In genomic region chr19:29204583-29204982, GRCm38 (mm10) we compare ENCODE assay signal across 17 mouse cellular contexts. TPM values are rescaled to one million over a fixed set of nuclear protein-coding genes. Genes with fewer than 3 reads are reported as not detected.
DNase-seq lines count a peak whose midpoint lies in the region; ATAC-seq lines count a peak whose summit lies in the region.
"Had no signal": no experiment of that assay in that cellular context is flagged by ENCODE, and none has a peak within 500 bp of the region (broad histone marks: within the 10 kb centered on the region; RNA-seq: fewer than 3 reads in every experiment).

No protein-coding gene starts in this region.

- H3K9ac ChIP-seq in embryonic facial prominence, embryonic 12.5 days: no peak overlapping the region
- H3K9ac ChIP-seq in kidney, embryonic 15.5 days: no peak overlapping the region
- no peak overlapping the region for H3K9ac ChIP-seq in liver, embryonic 13.5 days
- H3K9ac ChIP-seq in intestine, embryonic 16.5 days (ENCODE audit: low read depth, low read length): no peak overlapping the region
- H3K9ac ChIP-seq: hindbrain, embryonic 12.5 days; intestine, embryonic 15.5 days; liver, embryonic 14.5 days; midbrain, embryonic 13.5 days had no signal

- no peak for DNase-seq in embryonic facial prominence, embryonic 10.5 days (ENCODE audit: low spot score)
- DNase-seq in kidney, adult 8-10 months: peak; percentile 34 to 59
- peak; percentile 76 for DNase-seq in Muller cell, postnatal 12 days (ENCODE audit: inconsistent ontology term)
- DNase-seq in liver, embryonic 13.5 days: no peak
- DNase-seq in frontal cortex, postnatal 25 days (ENCODE audit: low spot score in 2 of 2): no peak
- DNase-seq: adrenal gland, adult 2 months; cerebellum, adult 11 months; lung, postnatal 4 days had no signal

- H3K9me3 ChIP-seq in embryonic facial prominence, embryonic 12.5 days: no peaks in the 10 kb centered on the region
- no peaks in the 10 kb centered on the region for H3K9me3 ChIP-seq in embryonic facial prominence, embryonic 10.5 days
- H3K9me3 ChIP-seq in kidney, embryonic 15.5 days (replicated peaks): no peaks in the 10 kb centered on the region
- H3K9me3 ChIP-seq in liver, embryonic 13.5 days (replicated peaks): no peaks in the 10 kb centered on the region
- no peaks in the 10 kb centered on the region; the same call in 1 of the 2 replicates for H3K9me3 ChIP-seq in intestine, embryonic 16.5 days (ENCODE audit: control insufficient read depth, low read length)
- H3K9me3 ChIP-seq: intestine, embryonic 15.5 days had no signal

- H3K36me3 ChIP-seq in embryonic facial prominence, embryonic 12.5 days: no peaks in the 10 kb centered on the region
- no peaks in the 10 kb centered on the region for H3K36me3 ChIP-seq in embryonic facial prominence, embryonic 10.5 days (replicated peaks)
- no peaks in the 10 kb centered on the region for H3K36me3 ChIP-seq in kidney, embryonic 15.5 days
- H3K36me3 ChIP-seq in liver, embryonic 13.5 days: no peaks in the 10 kb centered on the region
- H3K36me3 ChIP-seq in intestine, embryonic 16.5 days (ENCODE audit: control insufficient read depth, insufficient read depth, low read length): no peaks in the 10 kb centered on the region
- H3K36me3 ChIP-seq: hindbrain, embryonic 12.5 days; intestine, embryonic 15.5 days; midbrain, embryonic 13.5 days had no signal

- no peaks in the 10 kb centered on the region for H3K27me3 ChIP-seq in embryonic facial prominence, embryonic 12.5 days
- H3K27me3 ChIP-seq in embryonic facial prominence, embryonic 10.5 days (replicated peaks; ENCODE audit: low read depth, poor library complexity, severe bottlenecking): no peaks in the 10 kb centered on the region
- no peaks in the 10 kb centered on the region for H3K27me3 ChIP-seq in kidney, embryonic 15.5 days
- no peaks in the 10 kb centered on the region for H3K27me3 ChIP-seq in liver, embryonic 13.5 days
- H3K27me3 ChIP-seq in intestine, embryonic 16.5 days (replicated peaks; ENCODE audit: control insufficient read depth, insufficient read depth, low read length): no peaks in the 10 kb centered on the region
- H3K27me3 ChIP-seq: hindbrain, embryonic 12.5 days; intestine, embryonic 15.5 days; midbrain, embryonic 13.5 days had no signal

- H3K4me1 ChIP-seq in embryonic facial prominence, embryonic 12.5 days: peaks cover 5% of the 10 kb centered on the region
- no peaks in the 10 kb centered on the region for H3K4me1 ChIP-seq in embryonic facial prominence, embryonic 10.5 days
- no peaks in the 10 kb centered on the region for H3K4me1 ChIP-seq in kidney, embryonic 15.5 days
- H3K4me1 ChIP-seq in liver, embryonic 13.5 days (replicated peaks): peaks cover 28% of the 10 kb centered on the region
- no peaks in the 10 kb centered on the region for H3K4me1 ChIP-seq in intestine, embryonic 16.5 days (ENCODE audit: control insufficient read depth, insufficient read depth, low read length)
- H3K4me1 ChIP-seq: hindbrain, embryonic 12.5 days; intestine, embryonic 15.5 days; midbrain, embryonic 13.5 days had no signal

- WGBS in embryonic facial prominence, embryonic 12.5 days: 62% methylated on average over 4 of the region's 4 CpGs
- 75% methylated on average over 4 of the region's 4 CpGs for WGBS in embryonic facial prominence, embryonic 10.5 days
- 70% methylated on average over 4 of the region's 4 CpGs for WGBS in kidney, embryonic 15.5 days
- WGBS in liver, embryonic 13.5 days (ENCODE audit: insufficient replicate concordance): 60% methylated on average over 4 of the region's 4 CpGs
- 70% methylated on average over 4 of the region's 4 CpGs for WGBS in intestine, embryonic 16.5 days

- ATAC-seq in embryonic facial prominence, embryonic 12.5 days (ENCODE audit: insufficient number of reproducible peaks, insufficient read depth, low FRiP score, low TSS enrichment): no peak
- ATAC-seq in kidney, embryonic 15.5 days (replicated peaks; ENCODE audit: low FRiP score): no peak
- ATAC-seq in liver, embryonic 13.5 days (ENCODE audit: low read depth): 0 out of 2 replicates have a peak, but pooled peaks have one; percentile 38
- no peak for ATAC-seq in intestine, embryonic 16.5 days
- ATAC-seq: intestine, embryonic 15.5 days; midbrain, embryonic 13.5 days had no signal

- H3K27ac ChIP-seq in embryonic facial prominence, embryonic 12.5 days: peak overlapping the region; percentile 57; the same call in 1 of the 2 replicates
- H3K27ac ChIP-seq in embryonic facial prominence, embryonic 10.5 days (replicated peaks): no peak overlapping the region
- H3K27ac ChIP-seq in kidney, embryonic 15.5 days: no peak overlapping the region
- no peak overlapping the region for H3K27ac ChIP-seq in liver, embryonic 13.5 days
- no peak overlapping the region for H3K27ac ChIP-seq in intestine, embryonic 16.5 days (ENCODE audit: low read length)
- H3K27ac ChIP-seq: hindbrain, embryonic 12.5 days; intestine, embryonic 15.5 days; liver, embryonic 14.5 days; midbrain, embryonic 13.5 days had no signal

- H3K4me2 ChIP-seq in embryonic facial prominence, embryonic 12.5 days (replicated peaks): no peak overlapping the region
- no peak overlapping the region for H3K4me2 ChIP-seq in kidney, embryonic 15.5 days
- H3K4me2 ChIP-seq in liver, embryonic 13.5 days: no peak overlapping the region
- H3K4me2 ChIP-seq in intestine, embryonic 16.5 days (ENCODE audit: low read depth, low read length): no peak overlapping the region
- H3K4me2 ChIP-seq: hindbrain, embryonic 12.5 days; intestine, embryonic 15.5 days; midbrain, embryonic 13.5 days had no signal

- no peak overlapping the region for H3K4me3 ChIP-seq in embryonic facial prominence, embryonic 12.5 days
- no peak overlapping the region for H3K4me3 ChIP-seq in embryonic facial prominence, embryonic 10.5 days
- no peak overlapping the region for H3K4me3 ChIP-seq in kidney, embryonic 15.5 days (replicated peaks)
- no peak overlapping the region for H3K4me3 ChIP-seq in liver, embryonic 13.5 days (replicated peaks)
- H3K4me3 ChIP-seq in intestine, embryonic 16.5 days (ENCODE audit: low read length): no peak overlapping the region
- H3K4me3 ChIP-seq: erythroblast, embryonic 14.5 days; hindbrain, embryonic 12.5 days; intestine, embryonic 15.5 days; midbrain, embryonic 13.5 days; myocyte had no signal

RNA-seq across cellular contexts. Expression of gene Jak2, which starts 47.0 kb away (rescaled TPM):
- polyA plus RNA-seq in embryonic facial prominence, embryonic 12.5 days (2016; fragmentation: Nextera tagmentation; extraction: Ambion mirVana): 14.4 and 15.7 TPM in 2 replicates
- 6.7 and 6.9 TPM in 2 replicates for polyA plus RNA-seq in embryonic facial prominence, embryonic 10.5 days (2016; fragmentation: Nextera tagmentation; extraction: Ambion mirVana)
- polyA plus RNA-seq in kidney, embryonic 15.5 days (2015; fragmentation: Nextera tagmentation; extraction: Ambion mirVana): 8.1 and 8.8 TPM in 2 replicates
- polyA plus RNA-seq in liver, embryonic 13.5 days (2015; fragmentation: Nextera tagmentation; extraction: Ambion mirVana): 10.9 and 11.8 TPM in 2 replicates
- polyA plus RNA-seq in intestine, embryonic 16.5 days (2015; fragmentation: Nextera tagmentation; extraction: Ambion mirVana): 3.0 and 3.7 TPM in 2 replicates

Comparison
In these comparisons a context has a peak if more than half of its experiments do, and no peak if none do; other contexts are left out.
1. DNase-seq: peak in kidney, adult 8-10 months (2 of 2) and Muller cell, postnatal 12 days (single experiment); none in embryonic facial prominence, embryonic 10.5 days (single experiment), liver, embryonic 13.5 days (single experiment) and frontal cortex, postnatal 25 days (0 of 2).